Comparison of ENCODE assay signal across 8 mouse cellular contexts in the genomic region with DNA sequence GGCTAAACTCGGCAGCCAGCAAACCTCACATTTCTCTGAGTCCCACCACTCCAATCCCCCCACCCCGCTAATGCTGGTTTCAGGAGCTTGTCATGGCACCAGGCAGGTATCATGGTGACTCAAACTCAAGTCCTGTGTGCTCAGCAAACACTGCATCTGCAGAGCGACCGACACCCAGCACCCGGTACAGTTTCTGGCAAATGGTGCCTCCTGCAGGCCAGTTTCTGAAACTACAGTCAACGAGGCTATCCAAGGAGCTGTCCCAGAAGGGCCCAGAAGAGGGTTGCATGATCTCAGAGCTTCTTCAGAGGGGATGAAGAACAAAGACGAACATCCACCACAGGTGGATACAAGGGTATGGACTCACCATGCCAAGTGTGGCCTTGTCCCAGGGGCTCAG. TPM values are rescaled to one million over a fixed set of nuclear protein-coding genes. Genes with fewer than 3 reads are reported as not detected.
DNase-seq lines count a peak whose midpoint lies in the region; ATAC-seq and TF ChIP-seq lines count a peak whose summit lies in the region.

No protein-coding gene starts in this region.

- no peak overlapping the region for H3K9ac ChIP-seq in liver, embryonic 14.5 days (replicated peaks)
- no peak overlapping the region for H3K9ac ChIP-seq in liver, embryonic 11.5 days (ENCODE audit: low read depth, low read length)
- H3K9ac ChIP-seq in ES-Bruce4 (ENCODE audit: low read depth, poor library complexity, severe bottlenecking): no peak overlapping the region
- no peak overlapping the region for H3K9ac ChIP-seq in embryonic facial prominence, embryonic 11.5 days (replicated peaks; ENCODE audit: low read length)

- peak; percentile 19 for DNase-seq in frontal cortex, postnatal 36 days (ENCODE audit: low spot score in 2 of 2)
- no peak for DNase-seq in frontal cortex, postnatal 14 days (ENCODE audit: low spot score in 2 of 2)
- no peak for DNase-seq in liver, embryonic 14.5 days (ENCODE audit: low read depth in 3 of 3, low spot score in 3 of 3)
- DNase-seq in liver, embryonic 11.5 days (ENCODE audit: low spot score): no peak
- DNase-seq in embryonic facial prominence, embryonic 11.5 days (ENCODE audit: low spot score): peak; percentile 38
- no peak for DNase-seq in layer of hippocampus, adult 9-10 months (ENCODE audit: low spot score)

- no peaks in the 10 kb centered on the region for H3K4me1 ChIP-seq in liver, embryonic 14.5 days (replicated peaks; ENCODE audit: control insufficient read depth in 2 of 2, insufficient read depth in 2 of 2, low read length in 1 of 2)
- H3K4me1 ChIP-seq in liver, embryonic 11.5 days (replicated peaks; ENCODE audit: control insufficient read depth, insufficient read depth, low read length): no peaks in the 10 kb centered on the region
- H3K4me1 ChIP-seq in ES-Bruce4 (ENCODE audit: control insufficient read depth, insufficient read depth, low read length): no peaks in the 10 kb centered on the region
- H3K4me1 ChIP-seq in embryonic facial prominence, embryonic 11.5 days (ENCODE audit: control insufficient read depth, insufficient read depth, low read length): no peaks in the 10 kb centered on the region
- H3K4me1 ChIP-seq in small intestine, adult 2 months (ENCODE audit: control insufficient read depth, insufficient read depth, insufficient read length, low read length): no peaks in the 10 kb centered on the region

- no peak overlapping the region for H3K27ac ChIP-seq in liver, embryonic 14.5 days
- no peak overlapping the region for H3K27ac ChIP-seq in liver, embryonic 11.5 days (ENCODE audit: low read depth, low read length)
- H3K27ac ChIP-seq in ES-Bruce4 (ENCODE audit: insufficient read depth, low read length): no peak overlapping the region
- H3K27ac ChIP-seq in embryonic facial prominence, embryonic 11.5 days (replicated peaks; ENCODE audit: low read depth, low read length): no peak overlapping the region
- H3K27ac ChIP-seq in small intestine, adult 2 months (ENCODE audit: insufficient read depth, low read depth, low read length): no peak overlapping the region

- no peaks in the 10 kb centered on the region for H3K36me3 ChIP-seq in liver, embryonic 14.5 days (replicated peaks; ENCODE audit: control insufficient read depth, insufficient read depth, low read depth)
- no peaks in the 10 kb centered on the region for H3K36me3 ChIP-seq in liver, embryonic 11.5 days (ENCODE audit: control insufficient read depth, insufficient read depth, low read length)
- H3K36me3 ChIP-seq in ES-Bruce4 (ENCODE audit: control insufficient read depth, insufficient read depth, low read length, poor library complexity, severe bottlenecking): no peaks in the 10 kb centered on the region
- H3K36me3 ChIP-seq in embryonic facial prominence, embryonic 11.5 days (replicated peaks; ENCODE audit: control insufficient read depth, insufficient read depth, low read depth, low read length): no peaks in the 10 kb centered on the region
- H3K36me3 ChIP-seq in small intestine, adult 2 months (ENCODE audit: control insufficient read depth, insufficient read depth, low read length): peaks cover 3% of the 10 kb centered on the region; the same call in 1 of the 2 replicates

- WGBS in liver, embryonic 14.5 days (ENCODE audit: insufficient replicate concordance): 44% methylated on average over 7 of the region's 7 CpGs
- WGBS in liver, embryonic 11.5 days: 46% methylated on average over 7 of the region's 7 CpGs
- WGBS in embryonic facial prominence, embryonic 11.5 days: 49% methylated on average over 7 of the region's 7 CpGs
- WGBS in small intestine, adult 2 months: 55% methylated on average over 7 of the region's 7 CpGs

- H3K4me3 ChIP-seq in liver, embryonic 14.5 days (ENCODE audit: insufficient read depth in 1 of 2, low read depth in 2 of 2, low read length in 2 of 2): no peak overlapping the region
- no peak overlapping the region for H3K4me3 ChIP-seq in liver, embryonic 11.5 days (ENCODE audit: low read depth, low read length)
- H3K4me3 ChIP-seq in ES-Bruce4 (ENCODE audit: low read depth, low read length): no peak overlapping the region
- no peak overlapping the region for H3K4me3 ChIP-seq in embryonic facial prominence, embryonic 11.5 days (ENCODE audit: low read depth, low read length)
- H3K4me3 ChIP-seq in small intestine, adult 2 months (ENCODE audit: low read depth, low read length): no peak overlapping the region

- peak; percentile 67 for TF ChIP-seq CTCF in liver, embryonic 14.5 days (IDR thresholded peaks at IDR 0.05; ENCODE audit: low read depth)
- TF ChIP-seq CTCF in ES-Bruce4 (IDR thresholded peaks at IDR 0.05; ENCODE audit: low read depth, low read length): peak; percentile 84
- peak; percentile 49; the same call in 1 of the 2 replicates for TF ChIP-seq CTCF in small intestine, adult 2 months (IDR thresholded peaks at IDR 0.05; ENCODE audit: extremely low read depth, insufficient read length, insufficient replicate concordance, low read depth, low read length)

- H3K9me3 ChIP-seq in liver, embryonic 14.5 days (ENCODE audit: control insufficient read depth, low read length): no peaks in the 10 kb centered on the region
- H3K9me3 ChIP-seq in liver, embryonic 11.5 days (ENCODE audit: control insufficient read depth, low read length): no peaks in the 10 kb centered on the region
- H3K9me3 ChIP-seq in ES-Bruce4 (replicated peaks; ENCODE audit: control insufficient read depth, insufficient read depth, low read length, poor library complexity, severe bottlenecking): no peaks in the 10 kb centered on the region
- no peaks in the 10 kb centered on the region for H3K9me3 ChIP-seq in embryonic facial prominence, embryonic 11.5 days (replicated peaks; ENCODE audit: control insufficient read depth, low read length)

- no peak for TF ChIP-seq EP300 in liver, embryonic 14.5 days (IDR thresholded peaks at IDR 0.05; ENCODE audit: low read depth)
- TF ChIP-seq EP300 in ES-Bruce4 (IDR thresholded peaks at IDR 0.05; ENCODE audit: insufficient read depth, low read depth, low read length): no peak

- no peak overlapping the region for H3K4me2 ChIP-seq in liver, embryonic 14.5 days (ENCODE audit: low read depth)
- no peak overlapping the region for H3K4me2 ChIP-seq in liver, embryonic 11.5 days
- H3K4me2 ChIP-seq in embryonic facial prominence, embryonic 11.5 days (ENCODE audit: low read depth, low read length): no peak overlapping the region

- H3K27me3 ChIP-seq in liver, embryonic 14.5 days (ENCODE audit: control insufficient read depth, insufficient read depth, low read length): no peaks in the 10 kb centered on the region
- no peaks in the 10 kb centered on the region for H3K27me3 ChIP-seq in liver, embryonic 11.5 days (replicated peaks; ENCODE audit: control insufficient read depth, insufficient read depth, low read length)
- no peaks in the 10 kb centered on the region for H3K27me3 ChIP-seq in ES-Bruce4 (ENCODE audit: control insufficient read depth, insufficient read depth, low read length, poor library complexity, severe bottlenecking)
- H3K27me3 ChIP-seq in embryonic facial prominence, embryonic 11.5 days (ENCODE audit: control insufficient read depth, insufficient read depth, low read length): no peaks in the 10 kb centered on the region
- H3K27me3 ChIP-seq in small intestine, adult 2 months (ENCODE audit: control insufficient read depth, insufficient read depth, low read length): no peaks in the 10 kb centered on the region

- TF ChIP-seq POLR2A in ES-Bruce4 (IDR thresholded peaks at IDR 0.05; ENCODE audit: insufficient read depth, low read length): no peak
- TF ChIP-seq POLR2A in small intestine, adult 2 months (IDR thresholded peaks at IDR 0.05; ENCODE audit: low read depth, low read length): no peak

- ATAC-seq in liver, embryonic 14.5 days (ENCODE audit: insufficient read depth): no peak
- ATAC-seq in liver, embryonic 11.5 days (replicated peaks; ENCODE audit: low FRiP score): no peak
- no peak for ATAC-seq in embryonic facial prominence, embryonic 11.5 days (replicated peaks; ENCODE audit: insufficient number of reproducible peaks, low FRiP score, low TSS enrichment, low read depth)

RNA-seq across cellular contexts. Expression of gene Sh2b2, which starts 4.6 kb away (rescaled TPM):
- 1.8 and 8.5 TPM in 2 replicates for polyA plus RNA-seq in liver, embryonic 14.5 days (2012; rRNA removed)
- 1.4 and 1.5 TPM in 2 replicates for polyA plus RNA-seq in liver, embryonic 14.5 days (2014; fragmentation: Nextera tagmentation; extraction: Ambion mirVana)
- polyA plus RNA-seq in liver, embryonic 11.5 days (2014; fragmentation: Nextera tagmentation; extraction: Ambion mirVana): 3.4 and 4.6 TPM in 2 replicates
- polyA plus RNA-seq in ES-Bruce4 (2011; ENCODE audit: insufficient read depth, insufficient read length, low read depth, missing spikeins): 2.3 and 2.7 TPM in 2 replicates
- 9.7 and 9.8 TPM in 2 replicates for polyA plus RNA-seq in embryonic facial prominence, embryonic 11.5 days (2014; fragmentation: Nextera tagmentation; extraction: Ambion mirVana)
- 3.2 and 7.3 TPM in 2 replicates for polyA plus RNA-seq in small intestine, adult 2 months (2012; rRNA removed)

RNA-seq across cellular contexts. Expression of gene Prkrip1, which starts 52.2 kb away (rescaled TPM):
- polyA plus RNA-seq in liver, embryonic 14.5 days (2012; rRNA removed): 5.6 and 16.0 TPM in 2 replicates
- polyA plus RNA-seq in liver, embryonic 14.5 days (2014; fragmentation: Nextera tagmentation; extraction: Ambion mirVana): 25.0 and 32.2 TPM in 2 replicates
- polyA plus RNA-seq in liver, embryonic 11.5 days (2014; fragmentation: Nextera tagmentation; extraction: Ambion mirVana): 59.9 and 65.5 TPM in 2 replicates
- polyA plus RNA-seq in ES-Bruce4 (2011; ENCODE audit: insufficient read depth, insufficient read length, low read depth, missing spikeins): 45.3 and 48.3 TPM in 2 replicates
- polyA plus RNA-seq in embryonic facial prominence, embryonic 11.5 days (2014; fragmentation: Nextera tagmentation; extraction: Ambion mirVana): 70.7 and 75.6 TPM in 2 replicates
- polyA plus RNA-seq in small intestine, adult 2 months (2012; rRNA removed): 5.5 and 8.4 TPM in 2 replicates

Comparison
In these comparisons a context has a peak if more than half of its experiments do, and no peak if none do; other contexts are left out.
1. DNase-seq: peak in frontal cortex, postnatal 36 days (2 of 2) and embryonic facial prominence, embryonic 11.5 days (single experiment); none in frontal cortex, postnatal 14 days (0 of 2), liver, embryonic 14.5 days (0 of 3), liver, embryonic 11.5 days (single experiment) and layer of hippocampus, adult 9-10 months (single experiment).
2. Peak in every context shown above with its lines, with median percentiles within 50 percentile points of each other: CTCF ChIP-seq.